Mouse (Mus musculus): Measurements from ENCODE around the gene Gm10642.

- TF ChIP-seq POLR2A (IDR thresholded peaks at IDR 0.05; ENCODE audit: extremely low read depth, insufficient read depth, low read length) (no peak), CTCF (IDR thresholded peaks at IDR 0.05; ENCODE audit: extremely low read depth, insufficient read depth, low read length) (no peak)
Observed at GRCm38 (mm10) chr9:70671278-70671677, 15.2 kb downstream of the Gm10642 start.

All from cortical plate, adult 2 months (tissue).